Mouse (Mus musculus) kidney, adult 11 months (tissue): ENCODE measurements around the gene Sgsm1.

Source experiments
- DNase-seq: peaks from one replicate; pipeline ENCODE4 v3.0.0; 2022

Sgsm1 gene

DNA sequence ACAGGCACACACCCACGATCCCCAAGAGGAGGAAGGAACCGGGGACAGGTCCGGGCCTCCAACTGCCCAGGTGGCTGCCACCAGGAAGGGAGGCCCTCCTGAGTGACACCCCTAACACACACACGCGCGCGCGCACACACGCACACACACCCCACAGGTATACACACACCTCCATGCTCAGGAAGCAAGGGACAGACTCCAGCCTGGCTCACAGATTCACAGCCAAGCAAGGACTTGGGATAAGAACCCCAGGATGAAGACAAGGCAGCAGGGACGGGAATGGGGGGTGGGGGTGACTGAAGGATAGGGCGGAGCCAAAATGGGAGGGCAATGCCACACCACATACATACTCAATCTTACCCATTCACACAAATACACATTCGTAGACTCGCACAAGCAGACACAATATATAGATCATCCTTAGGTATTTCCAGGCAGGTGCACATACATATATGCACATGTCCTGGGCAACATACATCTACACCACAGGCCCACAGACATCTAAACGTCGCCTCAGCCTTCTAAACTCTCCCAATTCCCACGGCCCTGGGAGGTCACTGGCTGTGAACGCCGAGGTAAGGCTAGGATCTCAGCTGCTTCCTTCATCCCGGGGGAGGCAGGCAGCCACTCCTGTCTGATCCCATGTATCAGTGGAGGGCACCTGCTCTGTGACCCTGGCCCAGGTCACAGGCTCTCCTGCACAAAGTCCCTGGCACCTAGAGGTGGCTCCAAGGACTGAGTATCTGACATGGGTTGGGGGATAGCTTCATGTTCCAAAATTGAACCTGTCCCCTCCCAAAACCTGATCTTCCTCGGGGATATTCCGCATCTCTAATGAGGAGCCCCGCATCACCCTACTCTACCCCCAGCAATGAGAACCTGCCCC, 852 bp downstream of the Sgsm1 start:
- DNase-seq = no peak

DNA sequence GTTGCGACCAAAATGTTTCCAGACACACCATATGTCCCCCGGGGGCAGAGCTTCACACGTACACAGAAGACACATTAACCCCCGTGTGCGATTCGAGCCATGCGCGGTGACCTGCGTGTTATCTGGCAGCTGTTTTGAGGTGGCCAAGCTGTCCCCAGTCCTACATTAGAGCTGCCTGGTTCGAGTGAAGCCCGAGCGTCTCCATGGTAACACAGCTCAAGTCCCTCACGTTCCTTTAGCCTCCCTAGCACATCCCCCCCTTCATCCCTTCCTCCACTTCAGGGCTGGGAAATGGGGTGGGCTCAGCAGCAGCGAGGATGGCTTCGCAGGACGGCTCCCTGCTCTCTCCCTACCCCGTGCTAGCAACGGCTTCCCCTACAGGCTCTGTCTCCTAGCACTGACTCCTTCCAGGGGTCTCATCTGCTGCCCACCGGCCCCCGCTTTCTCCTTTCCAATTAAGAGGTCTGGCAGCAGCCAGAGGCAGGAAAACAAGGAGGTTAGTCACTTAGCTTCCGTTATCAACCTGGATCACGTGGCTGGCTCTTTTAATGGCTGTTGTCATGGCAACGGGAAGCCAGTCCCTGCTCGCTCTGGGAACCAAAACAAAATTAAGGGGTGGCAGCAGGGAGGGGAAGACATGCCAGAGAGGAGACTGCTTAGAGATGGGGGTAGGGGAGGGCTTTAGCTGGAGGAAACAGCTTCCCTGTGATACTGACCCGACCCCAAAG, 3.7 kb downstream of the Sgsm1 start:
- peak; percentile 58 for DNase-seq

DNA sequence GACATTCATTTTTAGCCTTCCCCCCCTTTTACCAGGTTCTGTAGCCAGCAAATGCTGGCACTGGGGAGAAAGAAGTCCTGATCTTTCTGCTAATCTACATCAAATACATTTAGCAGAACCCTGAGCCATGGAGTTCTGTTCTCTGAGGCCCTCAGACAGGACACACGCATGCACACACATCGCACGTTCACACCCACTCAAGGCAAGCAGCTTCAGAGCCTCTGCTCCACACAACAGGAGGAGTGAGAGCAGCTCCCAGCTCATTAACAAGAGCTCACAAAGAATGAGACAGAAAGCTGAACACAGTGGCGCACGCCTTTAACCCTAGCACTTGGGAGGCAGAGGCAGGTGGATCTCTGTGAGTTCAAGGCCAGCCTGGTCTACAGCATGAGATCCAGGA, 6.1 kb downstream of the Sgsm1 start:
- no peak for DNase-seq

DNA sequence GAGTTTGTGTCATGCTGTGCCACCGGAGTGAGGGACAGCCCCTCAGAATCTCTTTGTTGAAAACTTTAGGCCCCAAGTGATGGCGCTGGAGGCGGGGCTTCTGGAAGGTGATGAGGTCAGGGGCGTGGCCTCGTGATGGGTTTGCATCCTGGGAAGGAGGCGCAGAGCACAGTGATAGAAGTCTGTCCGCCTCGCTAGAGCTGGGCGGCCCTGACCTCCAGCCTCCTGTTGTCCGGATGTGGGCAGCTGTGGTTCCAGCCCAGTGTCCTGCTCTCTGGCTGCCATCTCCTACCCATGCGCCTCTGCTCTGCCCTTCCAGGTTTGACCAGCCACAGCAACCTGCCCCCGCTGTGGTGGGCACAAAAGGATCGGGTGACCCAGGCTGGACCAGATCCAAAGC, 8.7 kb downstream of the Sgsm1 start:
- DNase-seq = no peak

GRCm38 (mm10) chr5:113300148-113300889, 10.3 kb downstream of the Sgsm1 start:
- no peak for DNase-seq

DNA sequence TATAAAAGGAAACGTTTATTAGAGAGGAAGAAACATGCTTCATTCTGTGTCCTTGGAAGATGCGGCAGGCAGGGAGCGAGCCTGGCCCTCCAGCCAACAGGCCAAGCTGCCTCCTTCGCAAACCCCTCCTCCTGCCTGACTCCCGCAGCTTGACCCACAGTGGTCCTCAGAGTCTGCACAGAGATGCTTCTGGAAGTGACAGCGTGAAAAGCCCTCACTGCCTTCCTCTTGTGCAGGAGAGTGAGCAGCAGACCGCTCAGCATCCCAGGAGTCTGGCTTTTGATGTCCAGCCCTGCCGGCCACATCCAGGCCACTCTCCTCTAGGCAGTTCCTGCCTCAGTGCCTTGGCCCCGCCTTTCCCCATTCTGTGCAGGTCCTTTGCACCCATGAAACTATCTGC, 11.2 kb downstream of the Sgsm1 start:
- DNase-seq = no peak

DNA sequence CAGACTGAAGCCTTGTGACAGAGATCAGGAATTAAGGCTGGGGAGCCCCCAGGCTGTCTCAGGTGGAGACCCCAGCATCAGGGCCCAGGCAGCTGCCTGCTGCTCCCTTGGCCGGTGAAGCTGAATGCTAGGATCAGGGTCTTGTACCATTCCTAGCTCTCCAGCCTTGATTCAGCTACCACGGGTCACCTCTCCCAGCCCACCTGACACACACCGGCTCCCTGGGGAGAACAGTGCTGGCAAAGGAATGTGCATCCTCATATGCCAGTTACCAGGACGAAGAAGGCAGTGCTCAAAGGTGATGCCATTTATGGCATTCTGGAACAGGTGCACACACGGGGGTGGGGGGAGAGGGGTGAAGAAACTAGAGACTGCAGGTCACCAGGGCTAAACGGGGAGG, 11.8 kb downstream of the Sgsm1 start:
- DNase-seq = no peak

GRCm38 (mm10) chr5:113298040-113298439, 12.5 kb downstream of the Sgsm1 start:
- no peak for DNase-seq

DNA sequence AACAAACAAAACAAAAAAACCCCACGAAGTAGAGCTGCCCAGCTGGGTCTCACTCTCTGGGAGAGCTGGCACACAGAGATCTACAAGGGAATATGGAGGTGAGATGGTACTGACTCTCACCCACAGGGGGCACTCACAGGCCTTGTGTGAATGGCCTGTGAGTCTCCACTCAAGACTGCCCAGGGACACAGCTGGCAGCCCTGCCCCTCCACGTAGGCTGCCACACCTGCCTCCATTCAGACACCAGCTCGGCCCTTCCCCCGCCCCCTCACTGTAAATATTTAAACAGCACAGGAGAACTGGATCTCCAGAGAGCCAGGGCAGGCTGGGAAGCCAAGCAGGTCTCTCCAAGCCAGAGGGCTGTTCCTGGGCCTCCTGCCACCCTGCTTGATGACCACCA, 14.8 kb downstream of the Sgsm1 start:
- DNase-seq = peak; percentile 86

GRCm38 (mm10) chr5:113294575-113294974, 16.0 kb downstream of the Sgsm1 start:
- DNase-seq = no peak

DNA sequence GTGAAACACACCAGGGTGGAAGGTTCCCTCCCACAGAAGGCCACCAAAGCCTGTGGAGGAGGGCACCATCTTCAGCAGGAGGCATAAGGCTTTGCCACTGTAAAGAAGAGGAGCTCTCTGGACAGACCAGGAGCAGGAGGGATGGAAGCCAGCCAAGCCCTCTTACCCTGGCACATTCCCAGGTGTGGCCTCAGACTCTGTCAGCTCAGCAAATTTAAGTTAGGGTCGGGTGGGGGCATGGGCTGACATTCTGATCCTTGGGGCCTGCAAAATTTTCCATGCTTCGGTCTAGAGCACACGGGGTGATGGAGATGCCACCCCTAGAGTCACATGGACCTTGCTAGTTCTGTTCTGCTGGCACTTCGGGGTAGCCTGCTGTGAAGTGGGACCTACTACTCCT, 17.1 kb downstream of the Sgsm1 start:
- no peak for DNase-seq

GRCm38 (mm10) chr5:113292832-113293231, 17.8 kb downstream of the Sgsm1 start:
- no peak for DNase-seq

GRCm38 (mm10) chr5:113292179-113292578, 18.4 kb downstream of the Sgsm1 start:
- no peak for DNase-seq

DNA sequence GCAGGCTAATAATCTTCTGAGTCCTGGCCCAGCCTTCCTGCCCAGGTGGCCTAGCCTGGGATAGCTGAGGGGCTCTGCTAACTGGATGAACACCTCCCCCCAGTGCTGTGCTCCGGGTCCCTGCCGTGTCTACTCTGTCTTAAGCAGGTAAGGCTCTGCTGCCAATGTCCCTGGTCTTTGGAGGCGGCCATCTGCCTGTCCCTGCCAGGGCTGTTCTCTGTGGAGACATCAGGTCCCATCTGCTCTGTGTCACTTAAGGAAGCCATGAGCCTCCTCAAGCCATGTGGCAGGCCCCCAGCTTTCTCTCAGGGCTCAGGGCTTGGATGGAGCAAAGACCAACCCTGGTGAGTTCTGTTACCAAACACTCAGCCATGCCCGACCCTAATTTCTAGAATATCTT, 19.5 kb downstream of the Sgsm1 start:
- DNase-seq = no peak

DNA sequence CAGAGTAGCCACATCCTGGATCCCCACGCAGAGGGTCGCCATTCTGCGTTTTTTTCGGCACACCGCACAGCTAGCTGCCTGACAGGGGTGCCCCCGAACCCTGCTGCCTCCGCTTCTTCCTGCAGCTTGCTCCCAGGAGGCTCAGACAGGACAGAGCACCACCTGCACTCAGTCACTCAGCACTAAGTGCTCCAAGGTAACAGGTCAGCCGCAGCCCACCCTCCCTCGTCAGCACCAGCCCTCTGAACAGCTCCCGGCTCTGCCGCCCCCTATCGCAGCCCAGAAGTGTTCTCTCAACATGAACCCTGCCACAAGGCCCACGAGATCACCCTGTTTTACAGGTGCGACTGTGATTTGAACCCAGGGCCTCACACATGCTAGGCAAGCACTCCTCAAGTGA, 20.4 kb downstream of the Sgsm1 start:
- no peak for DNase-seq

DNA sequence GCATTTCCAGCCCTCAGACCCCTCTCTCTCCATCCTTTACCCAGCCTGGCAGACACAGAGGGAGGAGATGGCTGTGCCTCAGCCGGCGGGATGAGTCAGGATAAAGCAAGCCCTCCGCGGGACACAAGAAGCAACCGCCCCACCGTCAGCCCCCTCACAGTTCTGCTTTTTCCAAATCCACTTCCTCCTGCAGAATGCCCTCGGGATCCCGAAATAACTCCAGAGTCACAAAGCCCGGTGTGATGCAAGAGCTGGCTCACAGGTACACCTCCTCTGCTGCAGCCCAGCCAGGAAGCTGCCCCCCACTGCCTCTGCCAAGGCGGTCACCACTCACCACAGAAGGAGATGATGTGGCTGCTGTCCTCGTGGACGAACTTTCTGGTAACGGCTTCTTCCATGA, 22.1 kb downstream of the Sgsm1 start:
- no peak for DNase-seq

DNA sequence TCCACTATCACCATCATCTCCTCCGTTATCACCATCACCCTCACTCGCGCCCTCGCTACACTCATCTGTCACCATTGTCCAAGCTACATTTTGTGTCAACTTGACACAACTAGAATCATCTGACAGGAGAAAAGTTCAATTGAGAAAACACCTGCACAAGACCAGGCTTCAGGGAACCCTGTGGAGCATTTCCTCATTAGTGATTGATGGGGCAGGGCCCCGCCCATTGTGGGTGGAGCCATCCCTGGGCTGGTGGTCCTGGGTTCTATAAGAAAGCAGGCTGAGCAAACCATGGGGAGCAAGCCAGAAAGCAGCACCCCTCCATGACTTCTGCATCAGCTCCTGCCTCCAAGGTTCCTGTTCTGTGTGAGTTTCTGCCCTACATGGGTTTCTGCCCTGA, 22.8 kb downstream of the Sgsm1 start:
- no peak for DNase-seq

DNA sequence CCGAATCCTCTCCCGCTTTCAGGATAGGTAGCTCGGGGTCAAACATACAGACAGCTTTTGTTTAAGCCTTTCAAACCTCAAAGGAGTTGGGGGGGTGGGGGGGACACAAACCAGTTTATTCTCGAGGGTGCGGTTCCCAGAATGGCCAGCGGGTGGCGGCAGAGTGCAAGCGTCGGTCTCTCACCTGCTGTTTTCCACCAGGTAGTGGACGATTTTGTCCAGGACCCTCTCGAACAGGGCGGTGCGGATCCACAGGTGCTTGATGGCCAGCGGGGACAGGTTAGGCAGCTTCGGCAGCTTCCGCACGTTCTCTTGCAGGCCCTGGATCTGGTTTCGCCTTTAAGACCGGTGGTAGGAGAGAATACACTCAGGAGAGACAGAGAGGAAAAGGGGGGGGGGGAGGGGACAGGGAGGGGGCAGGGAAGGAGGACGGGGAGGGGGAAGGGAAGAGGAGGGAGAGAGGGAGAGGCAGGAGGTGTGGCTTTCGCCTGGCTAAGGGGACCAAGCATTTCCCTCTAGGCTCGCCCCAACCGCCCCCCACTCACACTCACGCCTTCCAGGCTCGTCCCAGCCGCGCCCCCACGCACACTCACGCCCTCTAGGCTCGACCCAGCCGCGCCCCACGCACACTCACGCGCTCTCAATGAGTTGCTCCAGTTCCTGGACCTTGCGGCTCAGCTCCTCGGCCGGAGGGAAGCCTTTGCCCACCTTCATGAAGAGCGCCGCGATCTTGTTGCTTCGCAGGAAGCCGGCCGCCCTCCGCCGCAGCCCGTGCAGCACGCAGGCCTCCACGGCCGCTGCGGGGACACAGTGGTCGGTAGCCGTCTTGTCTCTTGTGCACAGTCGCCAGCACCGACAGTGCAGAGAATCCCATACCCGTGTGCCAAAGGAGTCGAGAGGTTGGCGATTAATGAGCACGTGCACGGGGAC, 23.7 kb downstream of the Sgsm1 start:
- DNase-seq = peak; percentile 35

- no peak for DNase-seq
Observed at GRCm38 (mm10) chr5:113286048-113286447, 24.5 kb downstream of the Sgsm1 start.

- no peak for DNase-seq
Observed at GRCm38 (mm10) chr5:113285541-113285940, 25.0 kb downstream of the Sgsm1 start.

- DNase-seq = no peak
Observed at GRCm38 (mm10) chr5:113283726-113284125, 26.9 kb downstream of the Sgsm1 start.

- no peak for DNase-seq
Observed at GRCm38 (mm10) chr5:113281557-113281956, 29.0 kb downstream of the Sgsm1 start.
